Mouse (Mus musculus) adrenal gland, postnatal 25 days (tissue): Measurements from ENCODE around the gene Il12rb2. TPM values are rescaled to one million over a fixed set of nuclear protein-coding genes. Genes with fewer than 3 reads are reported as not detected.
A peak's percentile ranks its signal among the peaks of the same experiment; 100 is the strongest.

Source experiments
- DNase-seq: peaks from one replicate; pipeline ENCODE4 v3.0.0; 2021; ENCODE audit warnings: mixed read lengths
- total RNA-seq: library from RNA; stranded (reverse); gene quantifications from 2 replicates; pipeline ENCODE4 v1.2.3, GENCODE M21; 2021

Il12rb2 gene
- total RNA-seq, 1 experiment from 2014 or later = not detected

DNA sequence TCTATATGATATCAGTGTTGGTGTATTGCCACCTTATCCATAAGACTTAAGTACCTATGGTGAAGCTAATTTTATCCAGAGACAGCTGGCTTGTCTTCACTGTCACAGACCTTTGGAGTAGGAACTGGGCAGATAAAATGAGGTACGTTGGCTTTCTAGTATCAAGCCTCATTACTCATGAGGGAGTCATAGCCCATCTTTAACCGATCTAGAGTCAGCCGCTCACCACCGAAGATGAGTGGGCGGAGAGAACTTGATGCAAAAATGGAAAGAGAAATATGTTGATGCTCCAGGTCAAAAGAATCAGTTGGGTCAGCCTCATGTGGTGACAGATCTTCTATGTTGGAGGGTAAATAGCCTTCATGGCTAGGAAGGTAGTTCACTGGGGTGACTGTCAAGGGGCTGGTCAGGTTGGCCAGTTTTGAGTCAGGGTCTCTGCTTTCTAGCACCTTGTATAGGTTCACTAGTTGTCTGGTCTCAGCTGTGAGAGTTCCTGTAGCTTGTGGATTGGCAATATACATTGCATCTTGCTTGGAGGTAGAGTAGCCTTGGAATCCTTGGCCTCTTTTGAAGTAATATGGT, 83.9 kb downstream of the Il12rb2 start:
- no peak for DNase-seq

DNA sequence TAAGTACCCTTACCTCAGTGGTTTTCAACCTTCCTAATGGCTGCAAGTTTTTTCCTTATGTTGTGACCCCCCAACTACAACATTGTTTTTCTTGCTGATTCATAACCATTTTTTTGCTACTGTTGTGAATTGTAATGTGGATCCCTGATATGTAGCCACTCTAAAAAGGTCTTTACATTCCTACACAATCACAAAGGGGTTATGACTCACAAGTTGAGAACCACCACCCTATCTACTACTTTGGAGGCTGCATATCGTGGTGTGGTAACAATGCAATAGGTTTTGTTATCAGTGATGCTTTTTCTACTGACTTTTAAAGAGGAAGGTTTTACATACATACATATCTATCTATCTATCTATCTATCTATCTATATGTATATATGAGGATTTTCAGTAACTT, 93.1 kb downstream of the Il12rb2 start:
- no peak for DNase-seq

DNA sequence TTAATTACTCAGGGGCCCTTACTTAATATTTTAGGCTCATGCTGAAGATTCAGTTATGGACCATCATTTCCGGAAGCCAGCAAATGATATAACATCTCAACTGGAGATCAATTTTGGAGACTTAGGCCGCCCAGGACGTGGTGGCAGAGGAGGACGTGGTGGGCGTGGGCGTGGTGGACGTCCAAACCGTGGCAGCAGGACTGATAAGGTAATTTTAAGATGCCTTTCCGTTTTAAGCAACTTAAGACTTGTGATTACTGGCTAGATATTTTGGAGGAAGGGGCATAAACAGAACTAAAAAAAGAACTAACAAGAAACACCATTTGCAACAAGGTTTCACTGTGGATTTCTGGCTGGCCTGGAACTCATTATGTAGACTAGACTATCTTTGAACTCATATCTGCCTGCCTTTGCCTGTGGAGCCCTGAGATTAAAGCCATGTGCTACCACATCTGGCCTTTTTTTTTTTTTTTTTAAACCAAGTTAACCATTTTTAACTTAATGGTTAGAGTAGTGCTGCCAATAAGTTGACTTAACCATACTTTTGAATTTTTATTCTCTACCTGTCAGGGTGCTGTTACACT, 94.3 kb downstream of the Il12rb2 start:
- no peak for DNase-seq

DNA sequence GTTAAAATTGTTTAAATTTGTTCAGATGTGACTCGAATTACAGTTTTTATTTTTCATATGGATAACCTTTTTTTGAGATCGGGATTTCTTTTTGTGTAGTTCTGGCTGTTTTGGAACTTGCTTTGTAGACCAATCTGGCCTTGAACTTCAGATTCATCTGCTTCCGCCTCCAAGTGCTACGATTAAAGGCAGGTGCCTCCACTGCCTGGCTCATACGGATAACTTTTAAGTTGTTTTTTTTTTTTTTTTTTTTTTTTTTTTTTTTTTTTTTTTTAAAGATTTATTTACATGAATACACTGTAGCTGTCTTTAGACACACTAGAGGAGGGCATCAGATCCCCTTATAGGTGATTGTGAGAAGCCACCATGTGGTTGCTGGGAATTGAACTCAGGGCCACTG, 98.0 kb downstream of the Il12rb2 start:
- DNase-seq = no peak

DNA sequence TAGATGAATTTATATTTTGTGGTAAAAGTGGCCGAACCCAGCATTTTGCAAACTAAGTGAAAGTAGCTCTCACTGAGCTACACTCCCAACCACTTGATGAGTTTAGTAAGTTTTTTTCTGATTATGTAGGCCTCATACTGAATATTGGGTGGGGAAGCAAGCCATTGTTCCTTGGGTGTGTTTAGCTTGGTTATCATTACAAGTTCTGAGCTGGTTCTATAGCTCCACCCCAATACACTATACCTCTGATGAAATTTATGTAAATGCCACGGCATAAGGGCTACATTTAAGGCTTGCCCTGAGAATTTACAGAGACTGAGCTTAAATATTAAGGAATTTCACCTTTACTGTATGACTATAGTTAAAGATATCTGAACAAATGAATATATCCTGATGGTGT, 106.5 kb downstream of the Il12rb2 start:
- no peak for DNase-seq

DNA sequence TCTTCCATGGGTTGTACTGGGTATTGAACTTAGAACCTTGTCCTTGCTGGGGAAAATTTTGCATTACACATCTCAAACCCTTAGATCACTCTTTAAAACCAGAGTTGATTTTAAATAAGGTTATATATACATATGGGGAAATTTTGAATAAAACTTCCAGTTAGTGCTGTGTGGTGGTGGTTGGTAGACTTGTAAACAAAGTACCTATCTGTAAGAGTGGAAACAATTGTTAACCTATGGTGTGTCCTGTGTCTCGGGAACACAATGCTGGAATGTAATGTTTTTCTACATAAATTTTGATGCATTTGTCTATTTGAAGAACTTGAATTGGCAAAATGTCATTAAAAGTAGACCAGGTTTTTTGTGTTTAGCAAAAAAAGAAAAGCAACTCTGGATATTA, 107.0 kb downstream of the Il12rb2 start:
- no peak for DNase-seq

DNA sequence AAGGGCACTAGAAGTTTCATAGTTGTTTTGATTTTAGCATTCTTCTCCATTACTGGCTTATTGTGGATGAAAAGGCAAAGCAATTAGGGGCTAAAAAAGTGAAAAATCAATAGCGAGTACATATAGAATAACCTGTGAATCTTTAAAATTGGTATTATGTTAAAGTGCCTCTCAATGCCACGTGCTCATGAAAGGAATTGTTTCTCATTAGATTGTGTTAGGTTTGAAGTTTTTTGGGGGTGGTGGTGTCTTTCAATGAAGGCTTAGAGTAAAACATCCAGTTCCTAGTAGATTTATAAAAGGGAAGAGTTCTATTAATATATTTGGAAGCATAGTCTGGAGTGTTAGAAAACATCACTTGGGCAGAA, 107.8 kb downstream of the Il12rb2 start:
- no peak for DNase-seq

DNA sequence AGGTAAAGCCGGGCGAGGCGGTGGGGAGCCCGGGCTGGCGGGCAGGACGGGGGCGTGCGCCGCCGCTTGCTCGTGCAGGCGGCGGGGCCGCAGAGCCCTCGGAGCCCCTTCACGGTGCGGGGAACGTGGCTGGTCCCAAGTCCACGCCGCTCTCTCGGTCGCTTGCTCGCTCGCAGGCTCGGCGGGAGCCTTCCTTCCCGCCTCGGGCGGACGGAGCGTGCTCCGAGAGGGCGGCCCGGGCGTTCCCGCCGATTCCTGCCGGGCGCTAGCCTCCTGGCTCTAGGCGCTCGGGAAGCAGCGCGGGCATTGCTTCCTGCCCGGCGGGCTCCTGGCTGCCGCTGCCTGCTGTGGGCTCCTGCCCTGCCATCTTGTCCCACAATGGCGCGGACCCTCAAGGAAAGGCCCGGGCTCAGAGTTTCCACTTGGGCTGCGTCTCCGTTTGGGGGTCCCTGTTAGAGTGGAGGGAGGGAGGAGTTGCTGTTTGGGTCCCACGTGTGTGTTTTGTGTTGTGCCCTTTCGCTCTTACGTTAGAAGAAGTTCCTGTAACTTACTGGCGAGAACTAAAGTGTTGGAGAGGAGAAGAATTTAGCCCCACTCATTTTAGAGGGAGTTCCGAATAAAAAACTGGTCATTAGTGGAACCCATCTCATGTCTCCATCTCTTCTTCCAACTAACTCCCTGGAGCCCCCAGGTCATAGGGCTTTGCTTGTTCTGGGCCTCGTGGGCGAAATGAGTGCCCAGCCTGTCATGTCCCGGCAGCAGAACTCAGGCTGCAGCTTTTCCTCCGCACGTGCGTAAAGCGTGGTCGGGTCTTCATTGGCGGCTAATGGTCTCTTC, 108.4 kb downstream of the Il12rb2 start:
- peak; percentile 55 for DNase-seq

DNA sequence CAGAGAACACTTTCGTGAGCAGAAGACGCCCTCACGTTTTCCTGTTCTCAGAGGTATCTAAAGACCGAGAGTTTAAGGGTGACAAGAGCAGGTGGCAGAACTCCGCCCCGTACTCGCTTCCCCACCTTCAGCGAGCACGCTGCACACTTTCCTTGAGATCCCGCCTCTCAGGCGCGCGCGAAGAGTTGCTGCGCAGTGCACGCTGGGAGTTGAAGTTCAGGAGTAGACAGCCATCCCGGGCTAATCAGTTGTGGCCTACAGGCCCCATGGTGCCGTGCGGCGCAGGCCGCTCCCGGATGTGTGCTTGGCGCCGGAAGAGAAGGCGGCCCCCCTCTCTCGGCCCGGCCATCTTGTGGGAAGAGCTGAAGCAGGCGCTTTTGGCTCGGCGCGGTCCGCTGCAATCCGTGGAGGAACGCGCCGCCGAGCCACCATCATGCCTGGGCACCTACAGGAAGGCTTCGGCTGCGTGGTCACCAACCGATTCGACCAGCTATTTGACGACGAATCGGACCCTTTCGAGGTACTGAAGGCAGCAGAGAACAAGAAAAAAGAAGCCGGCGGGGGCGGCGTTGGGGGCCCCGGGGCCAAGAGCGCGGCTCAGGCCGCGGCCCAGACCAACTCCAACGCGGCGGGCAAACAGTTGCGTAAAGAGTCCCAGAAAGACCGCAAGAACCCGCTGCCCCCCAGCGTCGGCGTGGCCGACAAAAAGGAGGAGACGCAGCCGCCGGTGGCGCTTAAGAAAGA, 109.2 kb downstream of the Il12rb2 start:
- peak; percentile 91 for DNase-seq

DNA sequence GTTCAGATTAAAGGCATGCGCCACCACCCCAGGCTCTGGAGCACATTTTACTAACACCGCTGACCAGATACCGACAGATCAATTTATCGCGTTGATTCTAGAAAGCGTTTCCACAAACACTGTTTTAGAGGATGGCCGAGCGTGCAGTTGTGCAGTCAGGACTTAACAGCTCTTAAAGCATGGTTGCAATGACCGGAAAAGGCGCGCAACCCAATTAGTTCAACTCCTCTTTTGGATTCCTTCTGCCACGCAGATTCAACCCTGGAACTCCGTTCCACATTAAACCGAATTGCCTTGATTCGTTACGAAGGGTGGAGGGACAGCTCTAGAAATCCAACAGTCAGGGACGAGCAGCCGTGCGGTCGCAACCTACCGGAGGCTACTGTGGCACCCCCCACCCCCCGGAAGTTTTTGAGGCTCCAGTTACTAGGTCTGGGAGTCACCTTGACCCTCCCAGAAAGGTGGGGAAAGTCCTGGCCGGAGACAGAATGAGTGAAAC, 109.8 kb downstream of the Il12rb2 start:
- DNase-seq = no peak

DNA sequence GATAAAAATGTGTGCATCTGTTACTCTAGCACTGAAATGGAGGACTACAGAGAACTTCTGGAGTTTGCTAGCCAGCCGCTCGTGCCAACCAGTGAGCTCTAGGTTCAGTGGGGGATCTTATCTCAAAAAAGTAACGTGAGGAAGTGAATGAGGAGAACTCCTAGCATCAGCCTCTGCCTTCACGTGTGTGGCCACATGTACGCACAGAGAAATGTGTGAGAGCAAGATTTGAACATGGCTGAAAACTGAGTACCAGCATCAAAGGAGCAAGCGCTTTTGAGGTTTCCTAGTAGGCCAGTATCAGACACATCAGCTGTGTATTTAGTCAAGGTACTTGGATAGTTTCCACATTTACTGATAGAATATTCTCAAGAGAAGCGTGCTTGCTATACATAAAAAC, 111.1 kb downstream of the Il12rb2 start:
- no peak for DNase-seq

DNA sequence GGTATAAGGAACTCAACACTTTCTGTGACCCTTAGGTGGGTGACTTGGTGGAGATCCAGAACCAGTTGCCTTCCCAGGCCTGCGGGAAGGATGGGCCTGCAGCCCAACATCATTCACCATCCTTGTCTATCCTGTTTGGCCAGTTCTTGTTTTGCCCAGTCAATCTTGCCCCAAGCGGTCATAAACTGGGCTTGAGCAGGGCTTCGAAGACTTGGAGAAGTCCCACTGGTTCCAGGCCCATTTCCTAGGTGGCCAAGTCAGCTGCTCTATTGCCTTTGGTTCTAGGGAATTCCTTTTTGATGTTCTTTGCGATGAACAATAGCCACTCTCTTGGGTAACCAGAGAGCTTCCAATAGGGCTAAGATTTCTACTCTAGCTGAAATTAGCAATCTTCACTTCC, 124.9 kb downstream of the Il12rb2 start:
- DNase-seq = no peak

DNA sequence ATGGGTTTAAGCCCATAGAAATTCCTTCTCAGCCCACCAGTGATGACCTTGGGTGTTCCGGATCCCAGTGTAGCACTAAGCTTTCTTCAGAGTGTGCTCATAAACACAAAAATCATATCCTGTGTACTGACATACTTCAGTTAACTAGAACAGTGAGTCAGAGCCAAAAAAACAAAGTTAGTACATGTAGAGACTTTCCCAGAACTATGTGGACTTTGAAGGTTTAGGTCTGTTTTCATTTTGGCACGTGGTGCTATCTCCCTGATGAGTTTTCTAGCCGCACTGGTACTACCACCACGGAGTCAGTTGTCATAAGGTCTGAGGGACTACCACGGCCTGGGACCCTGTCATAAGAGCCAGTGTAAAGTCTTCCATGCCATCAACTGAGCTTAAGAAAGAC, 131.5 kb downstream of the Il12rb2 start:
- DNase-seq = no peak

DNA sequence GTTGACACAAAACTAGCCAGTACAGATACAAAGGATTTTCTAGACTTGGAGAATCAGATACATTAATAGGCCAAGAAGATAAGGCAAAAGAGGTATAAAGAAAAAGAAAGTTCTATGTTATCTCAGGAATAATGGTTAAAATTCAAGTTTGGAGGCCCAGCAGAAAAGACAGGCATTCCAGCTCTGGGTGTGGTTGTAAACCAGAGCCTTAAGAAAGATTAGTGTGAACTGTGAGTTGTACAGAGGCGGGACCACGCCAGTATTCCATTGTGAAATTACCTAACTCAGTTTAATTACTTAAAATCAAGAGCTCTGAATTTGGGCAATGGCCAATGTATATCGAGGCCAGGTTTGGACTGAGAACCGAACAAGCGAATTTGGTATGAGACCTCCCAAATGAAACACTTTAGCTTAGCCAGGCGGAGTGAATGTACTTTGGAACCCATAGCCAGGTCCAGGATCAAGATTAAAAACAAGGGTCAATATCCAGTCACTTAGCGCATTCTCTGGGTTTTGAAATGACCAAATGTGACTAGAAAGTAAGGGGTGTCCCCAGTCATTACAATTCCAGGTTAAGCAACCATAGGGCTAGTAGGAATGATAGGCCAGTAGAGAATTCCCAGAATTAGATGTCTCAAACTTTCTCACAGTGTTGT, 132.1 kb downstream of the Il12rb2 start:
- no peak for DNase-seq

Other genes with a start within 250 kb of the Il12rb2 start
- gene Serbp1, start 138.0 kb downstream of the Il12rb2 start, total RNA-seq = 323 and 405 TPM in 2 replicates
- 2.3 and 2.8 TPM in 2 replicates for gene Il23r, start 115.7 kb upstream of the Il12rb2 start, total RNA-seq
- gene Tacstd2, start 159.6 kb upstream of the Il12rb2 start, total RNA-seq = not detected in 2 replicates